Mouse (Mus musculus): ENCODE measurements around the gene Tnip3.
A peak's percentile ranks its signal among the peaks of the same experiment; 100 is the strongest.

The Tnip3 gene

DNA sequence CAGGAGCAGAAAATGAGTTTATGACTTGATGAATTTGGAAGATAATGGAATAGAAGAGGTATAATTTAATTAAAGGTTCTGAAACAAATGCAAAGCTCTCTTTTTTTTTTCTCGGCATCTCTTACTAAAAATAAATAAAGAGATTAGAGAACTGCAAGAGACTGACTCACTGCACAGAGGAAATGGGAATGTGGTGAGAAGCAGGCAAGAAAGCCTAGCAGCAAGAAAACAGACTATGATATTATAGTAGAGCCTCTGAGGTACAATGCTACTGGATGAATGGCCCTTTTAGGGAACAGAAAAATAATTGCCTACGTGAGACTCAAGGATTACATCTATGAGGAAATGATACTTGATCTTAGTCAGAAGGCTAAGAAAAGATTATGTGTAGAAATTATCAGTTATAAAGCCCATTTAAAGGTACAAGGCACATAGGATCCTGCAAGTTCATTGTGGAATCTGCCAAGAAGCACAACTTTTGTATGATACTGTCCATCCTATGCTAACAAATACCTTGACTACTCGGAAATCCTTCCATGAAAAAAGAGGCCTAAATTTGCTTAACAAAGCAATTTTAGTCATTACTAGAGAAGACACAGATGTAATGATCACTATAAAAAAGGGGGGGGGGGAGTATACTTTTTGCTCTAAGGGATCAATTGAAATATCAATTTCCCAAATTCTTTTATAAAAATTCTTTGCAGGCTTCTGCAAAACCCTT, 60.4 kb downstream of the Tnip3 start:
- no peak for DNase-seq

DNA sequence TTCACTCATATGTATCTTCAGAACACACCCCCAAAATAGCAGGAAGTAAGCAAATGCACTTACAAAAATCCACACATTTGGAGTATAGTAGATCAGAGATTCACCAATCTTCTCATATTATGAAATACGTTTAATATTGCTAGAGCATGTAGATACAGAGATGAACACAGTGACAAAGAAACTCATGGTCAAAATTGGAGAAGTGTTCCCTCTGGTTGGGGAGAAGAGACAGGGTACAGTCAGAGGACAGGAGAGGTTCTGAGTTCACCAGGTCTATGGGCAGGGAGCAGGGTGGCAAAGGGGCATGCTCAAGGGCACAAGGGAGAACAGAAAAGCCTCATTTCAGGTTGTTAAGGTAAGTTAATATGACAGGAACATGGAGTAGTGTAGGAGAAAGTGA, 63.7 kb downstream of the Tnip3 start:
- DNase-seq, result no peak

DNA sequence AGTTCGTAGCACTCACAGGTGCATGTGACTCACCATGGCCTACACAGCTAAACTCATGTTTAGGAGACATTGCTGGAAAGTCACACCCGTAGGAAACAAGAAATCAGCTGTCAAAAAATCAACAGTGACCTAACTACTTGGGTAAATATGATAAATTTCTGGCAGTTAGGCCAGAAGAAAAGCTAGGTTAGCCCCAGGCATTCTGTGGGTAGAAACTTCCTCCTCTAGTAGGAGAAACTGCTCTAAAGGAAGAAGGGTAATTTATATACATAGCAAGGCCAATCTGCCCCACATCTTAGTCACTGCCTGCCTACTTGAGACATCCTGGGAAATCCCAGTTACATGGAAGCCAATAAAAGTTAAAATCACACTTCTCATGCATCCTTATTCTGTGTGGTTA, 64.9 kb downstream of the Tnip3 start:
- DNase-seq, result no peak

DNA sequence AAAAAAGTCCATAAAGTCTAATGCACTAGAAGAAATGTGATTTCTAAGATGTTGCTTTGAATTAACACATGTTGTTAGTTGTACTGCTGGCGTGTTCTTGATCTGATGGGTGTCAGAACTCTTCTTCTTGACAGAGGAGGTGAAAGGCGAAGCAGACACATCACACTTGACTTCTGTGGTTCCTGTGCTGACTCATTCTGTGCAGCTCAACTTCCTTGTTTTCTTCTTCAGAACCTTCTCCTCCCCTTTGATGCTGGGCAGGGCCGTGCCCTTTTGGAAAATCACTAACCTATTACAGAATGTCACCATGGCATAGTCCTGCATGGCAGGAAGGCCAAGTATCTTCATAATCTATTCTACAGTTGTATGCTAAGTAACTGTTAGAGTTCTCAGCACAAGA, 69.1 kb downstream of the Tnip3 start:
- no peak for DNase-seq

DNA sequence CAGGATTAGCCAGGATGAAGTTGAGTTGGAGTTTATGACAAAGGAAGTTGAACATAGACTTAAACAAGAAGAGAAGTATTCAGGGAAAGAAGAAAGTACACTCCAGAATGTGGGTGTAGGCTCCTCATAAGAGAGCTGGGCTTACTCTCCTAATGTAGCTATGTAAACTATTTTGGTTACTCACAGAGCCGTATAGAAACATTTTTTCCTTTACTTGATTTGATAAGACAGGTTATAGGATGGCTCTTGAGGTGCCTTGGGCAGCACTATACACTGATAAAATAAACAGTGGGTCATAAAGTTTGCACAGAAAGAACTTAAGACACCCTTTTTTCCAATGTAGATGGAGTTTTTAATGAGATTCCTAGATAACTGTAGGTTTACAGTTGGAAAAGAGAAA, 70.3 kb downstream of the Tnip3 start:
- DNase-seq, result no peak

DNA sequence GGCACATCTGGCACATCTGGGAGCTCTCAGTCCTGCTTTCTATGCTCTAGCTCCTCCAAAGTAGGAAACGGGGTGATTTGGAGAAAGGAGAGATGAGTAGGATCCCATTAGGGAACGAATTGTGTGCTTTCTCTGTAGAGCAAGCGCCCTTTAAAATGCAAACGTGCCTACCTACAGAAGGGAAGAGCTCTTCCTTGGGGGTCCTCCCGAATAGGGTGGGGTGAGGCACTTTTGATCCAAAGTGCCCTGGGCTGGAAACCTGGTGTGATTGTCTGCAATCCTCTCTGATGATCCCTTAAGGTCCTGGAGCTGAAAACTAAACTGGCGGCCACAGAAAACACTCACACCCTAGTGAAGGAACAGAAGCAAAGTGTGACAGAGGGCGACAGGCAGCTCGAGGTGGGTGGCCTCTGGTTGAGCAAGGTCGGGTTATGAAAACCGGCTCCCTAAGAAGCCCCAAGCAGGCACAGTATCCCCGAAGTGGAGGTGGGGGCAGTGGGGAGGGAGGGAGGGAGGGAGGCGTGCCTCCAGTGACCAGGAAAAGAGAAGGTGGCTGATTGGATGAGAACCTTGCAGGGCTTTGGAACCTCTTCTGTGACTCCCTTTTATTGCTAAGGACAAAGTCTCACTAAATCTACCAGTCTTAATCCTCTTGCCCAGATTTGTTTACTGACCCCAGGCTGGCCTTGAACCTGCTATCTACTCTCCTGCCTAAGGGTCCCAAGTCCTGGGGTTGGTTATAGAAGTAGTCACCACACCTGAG, 72.1 kb downstream of the Tnip3 start:
- no peak for DNase-seq

DNA sequence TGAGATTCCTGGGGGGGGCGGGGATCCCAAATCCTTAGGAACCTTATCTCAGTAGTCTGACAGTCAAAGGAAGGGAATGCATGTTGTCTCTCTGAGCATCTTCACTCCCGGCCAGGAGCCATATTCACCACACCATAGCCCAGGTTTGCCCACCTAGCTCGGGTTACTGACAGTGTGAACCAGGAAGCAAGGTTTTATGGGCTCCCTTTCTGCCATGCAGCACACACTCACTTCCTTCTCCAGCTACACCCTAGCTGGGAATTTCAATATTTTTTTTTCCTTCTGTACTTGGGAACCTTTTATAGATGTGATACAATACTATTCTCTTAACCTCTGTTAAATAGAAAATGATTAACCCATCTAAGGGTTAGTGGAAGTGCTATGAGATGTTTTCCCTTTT, 73.4 kb downstream of the Tnip3 start:
- DNase-seq, result no peak

DNA sequence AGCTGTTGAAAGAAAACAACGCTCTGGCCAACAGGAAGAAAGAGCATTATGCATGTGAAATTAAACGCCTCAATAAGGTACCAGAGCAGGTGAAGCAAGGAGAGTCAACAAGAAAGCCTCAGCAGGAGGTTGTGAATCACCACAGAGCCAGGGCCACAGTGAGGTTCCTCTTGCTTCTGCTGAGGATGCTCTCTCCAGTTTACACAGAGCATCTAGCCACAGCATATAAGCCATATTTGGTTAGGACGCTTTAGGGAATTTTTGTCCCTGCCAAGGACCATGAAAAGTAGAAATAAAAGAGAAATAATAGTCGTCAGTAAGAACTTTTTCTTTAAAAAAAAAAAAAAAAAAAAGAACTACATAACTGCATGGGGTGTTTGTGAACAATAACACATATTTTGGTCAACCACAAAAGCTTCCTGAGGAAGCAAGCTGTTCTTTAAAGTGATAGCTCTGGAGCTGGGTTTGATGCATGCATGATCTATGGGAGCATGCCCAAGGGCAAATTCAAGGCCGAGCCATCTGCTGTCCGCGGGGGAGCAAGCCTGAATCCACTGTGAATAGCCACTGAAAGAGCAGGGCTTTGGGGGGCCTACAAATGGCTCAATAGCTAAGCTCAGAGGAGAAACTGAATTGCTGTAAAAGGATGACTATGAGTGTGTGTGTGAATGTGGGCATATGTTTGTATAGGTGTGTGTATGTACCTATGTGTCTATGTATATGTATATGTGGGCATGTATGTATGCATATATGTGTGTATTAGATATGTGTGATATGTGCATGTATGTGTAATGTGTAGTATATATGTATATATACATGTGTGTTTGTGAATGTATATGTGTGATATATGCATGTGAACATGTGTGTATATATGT, 75.0 kb downstream of the Tnip3 start:
- DNase-seq, result peak; percentile 12 to 25

DNA sequence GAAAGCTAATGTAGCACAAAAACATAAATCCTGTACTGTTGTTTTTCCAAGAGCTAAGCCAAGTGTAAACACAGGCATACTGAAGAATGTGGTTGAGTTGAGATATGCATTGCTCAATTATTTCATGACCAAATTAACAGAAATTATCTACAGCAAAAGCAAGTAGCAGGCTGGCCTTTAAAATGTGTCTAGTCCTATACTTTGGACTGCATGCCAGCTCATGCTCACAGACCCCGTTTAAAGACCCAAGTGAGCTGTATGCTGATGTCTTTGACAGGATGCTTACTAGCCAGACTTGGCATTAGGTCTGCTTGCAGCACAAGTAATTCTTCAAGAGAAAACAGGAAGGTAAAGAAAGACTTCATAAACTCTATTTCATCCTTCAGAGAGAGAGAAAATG, 75.8 kb downstream of the Tnip3 start:
- no peak for DNase-seq

DNA sequence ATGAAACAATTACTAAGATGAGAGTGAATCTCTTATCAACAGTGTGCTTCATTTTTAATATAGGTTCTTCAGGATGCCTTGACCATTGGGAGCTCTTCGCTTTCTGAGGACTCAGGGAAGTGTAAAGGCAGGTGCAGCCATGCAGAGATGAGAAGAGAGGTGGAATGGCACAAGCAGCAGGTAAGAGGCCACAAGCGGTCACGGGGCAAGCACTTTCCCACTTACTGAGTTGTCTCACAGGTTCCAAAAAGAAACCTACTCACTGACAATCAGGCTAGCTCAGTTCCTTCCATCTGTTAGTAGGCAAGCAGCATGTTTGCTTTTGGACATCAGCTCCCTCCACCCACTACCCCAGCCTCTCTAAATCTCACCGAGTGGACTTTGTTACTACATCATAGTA, 80.7 kb downstream of the Tnip3 start:
- DNase-seq, result no peak

DNA sequence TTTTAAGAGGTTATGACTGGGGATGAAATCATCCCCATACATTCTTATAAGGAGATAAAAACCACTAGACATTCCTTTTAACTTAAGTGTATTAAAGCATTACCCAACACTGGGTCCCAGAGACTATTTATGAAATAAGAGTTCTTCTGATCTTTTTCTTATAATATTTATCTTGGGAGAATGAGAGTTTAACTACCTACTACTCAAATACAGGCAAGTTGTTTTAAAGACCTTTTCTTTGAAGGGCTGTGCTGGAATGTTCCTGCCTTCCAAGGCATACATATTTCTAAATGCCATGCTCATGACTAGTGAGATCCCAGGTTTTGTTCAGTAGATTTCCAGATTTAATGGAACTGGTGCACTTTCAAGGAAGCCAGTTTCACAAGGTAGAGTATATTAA, 81.8 kb downstream of the Tnip3 start:
- DNase-seq, result no peak

DNA sequence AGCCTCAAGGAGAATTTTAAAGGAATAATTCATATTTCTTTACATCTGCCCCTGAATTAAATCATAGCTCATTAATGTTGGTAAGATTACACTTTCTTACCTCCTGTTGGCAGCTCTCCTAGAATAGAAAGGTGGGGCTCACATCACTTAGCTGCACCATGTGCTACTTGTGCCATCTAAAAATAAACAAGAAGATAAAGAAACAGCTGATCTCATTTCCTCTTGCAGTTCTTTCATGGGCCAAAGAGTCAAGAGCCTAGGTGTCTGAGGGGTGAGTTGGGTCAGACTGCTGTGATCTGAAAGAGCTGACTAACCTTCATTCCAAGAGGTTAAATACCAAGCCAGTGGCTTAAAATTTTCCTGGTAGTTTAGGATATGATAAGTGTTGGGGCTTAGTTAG, 86.7 kb downstream of the Tnip3 start:
- DNase-seq, result no peak

DNA sequence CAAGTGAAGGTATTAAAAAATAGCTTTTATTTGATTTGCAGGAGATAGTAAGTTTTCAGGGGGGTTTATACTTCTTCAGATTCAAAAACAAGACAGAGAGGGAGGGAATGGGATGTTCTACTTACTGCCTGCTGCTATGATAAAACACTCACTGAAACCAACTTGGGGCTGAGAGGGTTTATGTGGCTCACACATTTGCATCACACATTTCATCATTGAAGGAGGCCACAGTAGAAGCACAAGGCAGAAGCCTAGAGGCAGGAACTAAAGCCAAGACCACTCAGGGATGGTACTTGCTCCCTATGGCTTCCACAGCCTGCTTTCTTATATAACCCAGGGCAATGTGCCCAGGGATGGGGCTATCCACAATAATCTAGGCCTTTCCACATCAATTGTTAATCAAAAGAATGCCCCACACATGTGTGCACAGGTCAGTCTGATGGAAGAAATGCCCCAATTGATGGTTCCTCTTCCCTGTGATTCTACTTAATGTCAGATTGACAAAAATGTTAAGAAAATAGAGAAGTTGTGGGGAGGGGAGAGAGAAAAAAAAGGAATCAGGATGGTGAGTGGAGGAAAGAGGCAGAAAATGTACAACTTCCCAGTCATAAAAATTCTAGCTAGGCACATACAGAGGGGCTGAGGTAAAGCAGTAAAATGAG, 88.9 kb downstream of the Tnip3 start:
- DNase-seq, result peak; percentile 19 to 34

DNA sequence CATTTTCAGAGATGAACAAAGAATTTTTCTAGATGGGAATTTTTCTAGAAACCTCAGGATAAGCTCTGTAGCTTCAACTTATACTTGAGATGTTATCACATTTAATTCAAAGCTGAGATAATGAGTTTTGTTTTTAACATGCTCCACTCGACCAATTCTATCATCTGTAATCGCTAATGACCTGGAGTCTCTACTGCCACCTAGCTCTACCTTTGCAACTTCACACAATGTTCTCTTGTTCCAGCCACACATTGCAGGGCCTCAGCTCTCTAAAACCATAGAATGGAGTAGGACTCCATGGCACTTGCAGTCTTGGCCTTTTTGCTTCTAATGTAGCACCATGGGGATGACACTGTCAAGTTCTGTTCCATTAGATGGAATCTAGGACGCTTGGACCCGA, 90.5 kb downstream of the Tnip3 start:
- DNase-seq, result no peak

DNA sequence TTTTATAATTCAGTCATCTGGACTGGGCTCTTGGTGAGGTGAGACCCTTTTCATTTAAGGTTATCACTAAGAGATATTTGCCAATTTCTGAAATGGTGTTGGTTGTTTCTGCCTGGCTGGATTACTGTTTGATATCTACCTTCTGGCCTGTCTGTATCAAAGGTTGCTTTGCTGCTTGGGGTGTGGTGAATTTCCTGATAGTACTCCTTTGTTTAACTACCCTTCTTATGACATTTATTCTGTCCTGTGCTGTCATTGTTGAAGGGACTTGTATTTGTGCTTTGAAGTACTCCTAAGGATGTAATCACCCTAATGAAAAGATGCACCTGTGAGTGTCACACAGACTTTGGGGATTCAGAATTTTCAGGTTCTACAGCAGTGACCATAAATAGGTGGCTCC, 96.1 kb downstream of the Tnip3 start:
- DNase-seq, result no peak

DNA sequence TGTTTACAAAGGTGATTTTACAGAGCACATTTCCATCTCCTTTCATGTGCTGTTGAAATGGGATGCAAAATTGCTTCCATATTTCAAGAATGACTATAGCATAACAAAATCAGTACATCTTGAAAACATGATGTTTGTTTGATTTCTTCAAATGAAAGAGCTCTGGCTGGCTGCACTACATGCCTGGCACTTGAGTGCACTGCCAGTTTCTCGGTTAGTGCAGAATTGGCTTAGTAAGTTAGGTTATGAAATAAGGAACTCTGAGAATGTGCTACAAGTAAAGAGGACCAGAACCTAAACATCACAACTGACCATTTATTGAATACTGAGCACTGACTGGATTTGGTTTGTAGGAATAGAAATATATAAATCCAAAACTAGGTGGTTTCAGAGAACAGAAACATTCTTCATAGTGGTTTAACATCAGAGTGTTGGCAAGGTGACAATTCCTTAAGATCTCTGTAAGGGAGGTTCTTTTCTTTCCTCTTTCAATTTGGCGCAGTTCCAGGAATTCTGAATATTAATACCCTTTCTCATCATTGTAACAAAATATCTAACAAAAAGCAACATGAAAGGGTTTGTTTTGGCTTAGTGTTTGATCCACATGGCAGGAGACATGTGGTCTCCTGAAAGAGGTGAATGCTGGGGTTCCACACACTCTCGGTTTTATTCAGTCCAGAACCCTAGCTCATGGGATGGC, 98.1 kb downstream of the Tnip3 start:
- peak in 1 of 2 experiments; percentile 13 for DNase-seq

DNA sequence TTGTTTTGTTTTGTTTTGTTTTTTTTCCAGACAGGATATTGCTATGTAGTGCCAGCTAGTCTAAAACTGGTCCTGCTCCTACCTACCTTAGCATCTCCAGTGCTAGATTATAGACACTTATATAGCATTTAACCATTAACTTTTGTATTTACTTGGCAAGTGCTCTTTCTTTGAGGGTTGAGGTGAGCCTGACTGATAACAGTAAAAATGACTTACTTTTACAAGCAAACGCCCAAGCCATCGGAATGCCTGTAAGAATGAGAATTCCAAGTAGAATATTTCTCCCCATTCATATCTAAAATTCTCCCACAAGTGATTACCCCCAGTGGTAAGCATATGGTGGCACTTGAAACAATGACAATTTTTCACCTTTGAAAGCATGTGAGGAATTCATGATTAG, 105.5 kb downstream of the Tnip3 start:
- DNase-seq, result no peak

DNA sequence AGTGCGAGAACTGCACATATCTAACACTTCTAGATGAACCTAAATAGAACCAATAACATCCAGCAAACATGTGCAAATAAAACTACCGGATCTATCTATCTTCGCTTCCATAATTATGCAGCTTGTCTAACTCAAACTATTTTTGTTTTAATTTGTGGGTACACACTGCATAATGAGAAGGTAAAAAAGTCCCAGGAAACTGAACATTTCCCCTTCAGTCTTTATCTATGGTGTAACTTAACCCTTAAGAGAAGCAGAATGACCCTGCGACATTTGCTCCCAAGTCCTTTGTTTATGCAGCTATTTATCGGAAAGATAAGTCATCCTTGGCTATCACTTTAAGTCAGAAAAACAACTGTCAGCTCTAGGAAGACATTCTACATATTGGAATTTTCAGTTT, 107.1 kb downstream of the Tnip3 start:
- no peak for DNase-seq

DNA sequence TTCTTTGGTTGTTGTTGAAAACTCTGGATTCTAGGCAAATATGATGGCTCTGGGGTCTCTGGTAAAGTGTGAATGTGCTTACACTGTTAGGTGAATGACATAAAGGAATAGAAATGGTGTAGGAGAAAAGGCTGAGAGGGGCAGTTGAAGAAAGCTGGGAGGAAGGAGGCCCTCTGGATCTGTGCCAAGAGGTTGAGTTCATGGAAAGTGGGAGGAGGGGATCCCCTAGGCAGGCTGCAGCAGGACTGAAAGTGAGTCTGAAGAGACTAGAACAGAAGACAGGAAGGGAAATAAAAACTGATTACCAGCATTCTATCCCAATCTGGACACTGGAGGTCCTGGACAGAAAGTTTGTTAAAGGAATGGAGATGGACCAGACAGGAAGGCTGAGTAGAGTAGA, 117.3 kb downstream of the Tnip3 start:
- peak; percentile 5 to 8 for DNase-seq

DNA sequence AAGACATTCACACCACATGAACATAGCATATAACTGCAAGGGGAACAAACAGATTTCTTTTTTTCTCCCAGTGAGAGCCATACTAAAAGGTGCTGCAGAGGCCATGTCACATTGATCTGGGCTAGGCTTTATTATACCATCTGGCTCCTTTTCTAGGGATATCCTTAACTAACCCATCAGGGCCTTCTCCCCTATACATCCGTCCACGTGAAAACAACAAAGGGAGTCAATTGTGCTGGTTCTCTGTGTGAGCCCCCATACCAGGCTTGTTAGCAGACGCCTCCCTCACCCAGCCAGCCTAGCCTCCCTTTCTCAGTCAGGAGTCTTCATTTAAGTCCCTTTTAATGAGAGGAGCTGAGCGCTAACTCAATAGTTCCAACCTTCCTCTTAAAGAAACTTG, 119.0 kb downstream of the Tnip3 start:
- DNase-seq, result no peak

DNA sequence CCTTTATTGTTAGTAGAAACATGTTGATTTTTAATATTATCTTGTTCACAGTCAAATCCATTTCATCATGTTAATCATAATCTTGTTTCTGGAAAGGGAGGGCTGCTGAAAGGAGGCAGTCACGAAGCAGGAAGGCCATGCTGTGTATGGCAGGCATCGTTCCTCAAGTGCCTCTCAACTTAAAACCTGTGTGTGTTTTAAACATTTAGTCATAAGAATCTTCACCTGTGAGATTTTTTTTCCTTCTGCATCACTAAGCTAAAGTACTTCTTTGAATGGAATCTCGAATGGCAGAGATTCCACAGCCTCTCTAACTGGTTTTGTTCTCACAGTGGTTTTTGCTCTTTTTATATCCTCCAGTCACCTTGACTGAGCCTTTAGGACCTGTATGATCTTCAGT, 121.3 kb downstream of the Tnip3 start:
- no peak for DNase-seq

DNA sequence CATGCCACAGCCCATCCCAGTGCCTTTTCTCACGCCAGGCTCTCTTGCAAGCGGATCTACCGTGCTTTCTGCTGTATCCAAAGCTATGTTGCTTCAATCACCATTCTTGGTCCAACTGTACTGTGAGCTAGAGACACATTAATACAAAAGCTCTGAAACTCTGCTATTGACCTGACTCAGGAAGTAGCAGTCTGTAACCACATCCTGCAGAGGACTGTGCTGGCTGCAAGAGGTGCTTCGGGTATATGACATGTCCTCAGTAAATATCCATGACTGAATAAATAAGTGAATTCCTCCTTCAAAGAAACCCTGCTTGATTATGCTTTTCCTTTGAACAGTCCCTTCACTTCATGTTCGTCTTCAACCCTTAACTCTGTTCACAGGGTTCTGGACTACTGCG, 122.6 kb downstream of the Tnip3 start:
- no peak for DNase-seq

Measured in cerebellum, postnatal 10 days (tissue).